Mouse (Mus musculus) cerebellum, postnatal 4 days (tissue): ENCODE measurements around the gene Lrriq3.
A peak's percentile ranks its signal among the peaks of the same experiment; 100 is the strongest.

ENCODE experiments used
- DNase-seq, 2 experiments: peaks; one replicate each; pipeline ENCODE4 v3.0.0; 2022; ENCODE audit warnings: low spot score in 2 of 2, mixed read lengths in 1 of 2

The Lrriq3 gene

GRCm38 (mm10) chr3:155093116-155093956 is at the start of gene Lrriq3, which contains the start of gene Fpgt:
Gene Lrriq3, plus strand, starts transcription at chr3:155093434.
Gene Fpgt, minus strand, starts transcription at chr3:155093403.
- DNase-seq, result peak; percentile 76 to 89

GRCm38 (mm10) chr3:155052021-155052420 is 41.2 kb upstream of the Lrriq3 start:
- DNase-seq, result no peak

GRCm38 (mm10) chr3:155053189-155053588 is 40.0 kb upstream of the Lrriq3 start:
- no peak for DNase-seq

GRCm38 (mm10) chr3:155055231-155055916 is 37.9 kb upstream of the Lrriq3 start, which contains the start of gene Tnni3k:
Gene Tnni3k, minus strand, starts transcription at chr3:155055407.
- DNase-seq, result no peak

GRCm38 (mm10) chr3:155056606-155057005 is 36.6 kb upstream of the Lrriq3 start:
- DNase-seq, result no peak

- no peak for DNase-seq
Measured at GRCm38 (mm10) chr3:155057566-155057965, 35.7 kb upstream of the Lrriq3 start.

GRCm38 (mm10) chr3:155058800-155059448 is 34.3 kb upstream of the Lrriq3 start:
- no peak for DNase-seq

- DNase-seq, result no peak
Measured at GRCm38 (mm10) chr3:155059449-155059822, 33.8 kb upstream of the Lrriq3 start.

- DNase-seq, result no peak
Measured at GRCm38 (mm10) chr3:155077908-155078307, 15.3 kb upstream of the Lrriq3 start.

- DNase-seq, result no peak
Measured at GRCm38 (mm10) chr3:155092081-155092480, 1.2 kb upstream of the Lrriq3 start.

GRCm38 (mm10) chr3:155099266-155099665 is 6.0 kb downstream of the Lrriq3 start:
- no peak for DNase-seq

- DNase-seq, result no peak
Measured at GRCm38 (mm10) chr3:155105957-155106356, 12.7 kb downstream of the Lrriq3 start.

- DNase-seq, result no peak
Measured at GRCm38 (mm10) chr3:155137737-155138136, 44.5 kb downstream of the Lrriq3 start.

- no peak for DNase-seq
Measured at GRCm38 (mm10) chr3:155141047-155141446, 47.8 kb downstream of the Lrriq3 start.

GRCm38 (mm10) chr3:155144368-155144767 is 51.1 kb downstream of the Lrriq3 start:
- no peak for DNase-seq

GRCm38 (mm10) chr3:155161842-155162241 is 68.6 kb downstream of the Lrriq3 start:
- no peak for DNase-seq

- DNase-seq, result no peak
Measured at GRCm38 (mm10) chr3:155180303-155180902, 87.2 kb downstream of the Lrriq3 start.

GRCm38 (mm10) chr3:155186456-155186855 is 93.2 kb downstream of the Lrriq3 start:
- no peak for DNase-seq

- DNase-seq, result no peak
Measured at GRCm38 (mm10) chr3:155188857-155189256, 95.6 kb downstream of the Lrriq3 start.

- no peak for DNase-seq
Measured at GRCm38 (mm10) chr3:155234919-155235318, 141.7 kb downstream of the Lrriq3 start.

GRCm38 (mm10) chr3:155235502-155235901 is 142.3 kb downstream of the Lrriq3 start:
- no peak for DNase-seq
